Mouse (Mus musculus) kidney, embryonic 15.5 days (tissue): Measurements from ENCODE around the gene E330009J07Rik. TPM values are rescaled to one million over a fixed set of nuclear protein-coding genes. Genes with fewer than 3 reads are reported as not detected.

Source experiments
- ATAC-seq: fragments of 200-750 bp; cut with Nextera tagmentation; replicated peaks from 2 replicates; pipeline ENCODE4 v1.8.0; 2017; ENCODE audit warnings: moderate TSS enrichment; ENCODE audit not compliant: low FRiP score
- H3K27ac ChIP-seq: fragments of 300-500 bp; sonication (generic); 2 replicates; pipeline ENCODE4 v1.5.1; 2015; ENCODE audit warnings: mild to moderate bottlenecking, inconsistent platforms
- H3K27me3 ChIP-seq: fragments of 300-500 bp; sonication (generic); 2 replicates; pipeline ENCODE4 v1.6.1; 2015; ENCODE audit warnings: inconsistent platforms
- H3K36me3 ChIP-seq: fragments of 300-500 bp; sonication (generic); 2 replicates; pipeline ENCODE4 v1.6.1; 2015; ENCODE audit warnings: inconsistent platforms
- H3K4me1 ChIP-seq: fragments of 300-500 bp; sonication (generic); 2 replicates; pipeline ENCODE4 v1.6.1; 2015; ENCODE audit warnings: inconsistent platforms
- H3K4me2 ChIP-seq: fragments of 300-500 bp; sonication (generic); 2 replicates; pipeline ENCODE4 v1.6.1; 2015; ENCODE audit warnings: moderate library complexity, mild to moderate bottlenecking, inconsistent platforms
- H3K4me3 ChIP-seq: fragments of 300-500 bp; sonication (generic); replicated peaks from 2 replicates; pipeline ENCODE4 v1.5.1; 2015; ENCODE audit warnings: mild to moderate bottlenecking, inconsistent platforms
- H3K9ac ChIP-seq: fragments of 300-500 bp; sonication (generic); 2 replicates; pipeline ENCODE4 v1.6.1; 2015; ENCODE audit warnings: mild to moderate bottlenecking, inconsistent platforms
- H3K9me3 ChIP-seq: fragments of 300-500 bp; sonication (generic); replicated peaks from 2 replicates; pipeline ENCODE4 v1.6.1; 2016; ENCODE audit warnings: inconsistent platforms
- WGBS: fragments of 180-500 bp; shearing (Covaris S2); methylation state at CpG from one replicate; pipeline ENCODE4 v1.1.7; 2015; ENCODE audit warnings: mixed read lengths; 5-methylcytosine and 5-hydroxymethylcytosine counted together
- polyA plus RNA-seq: library from polyadenylated mRNA; unstranded; fragments of >200 nt; fragmentation: Nextera tagmentation; extraction: Ambion mirVana; gene quantifications from 2 replicates; pipeline ENCODE4 v1.2.1, GENCODE M21; 2015

Gene E330009J07Rik
- polyA plus RNA-seq, 1 experiment from 2014 or later, result 14.8 TPM

- Histone ChIP-seq H3K9me3 (no peaks in the 10 kb centered on the region), H3K4me3 (no peak overlapping the region), H3K4me1 (peaks cover 5% of the 10 kb centered on the region; the same call in 1 of the 2 replicates), H3K4me2 (no peak overlapping the region), H3K9ac (no peak overlapping the region), H3K36me3 (no peaks in the 10 kb centered on the region), H3K27me3 (no peaks in the 10 kb centered on the region), H3K27ac (no peak overlapping the region)
- 76% methylated on average over 3 of the region's 3 CpGs for WGBS
- no peak for ATAC-seq
Measured at GRCm38 (mm10) chr6:40428696-40429095, 7.2 kb downstream of the E330009J07Rik start.

- H3K27ac ChIP-seq, result no peak overlapping the region
- WGBS, result 92% methylated on average over 7 of the region's 7 CpGs
- H3K27me3 ChIP-seq, result no peaks in the 10 kb centered on the region
- H3K9ac ChIP-seq, result no peak overlapping the region
- H3K4me1 ChIP-seq, result peaks cover 5% of the 10 kb centered on the region; the same call in 1 of the 2 replicates
- H3K9me3 ChIP-seq, result no peaks in the 10 kb centered on the region
- no peaks in the 10 kb centered on the region for H3K36me3 ChIP-seq
- H3K4me3 ChIP-seq, result no peak overlapping the region
- H3K4me2 ChIP-seq, result no peak overlapping the region
- no peak for ATAC-seq
Measured at GRCm38 (mm10) chr6:40427441-40427840, 8.5 kb downstream of the E330009J07Rik start.

- WGBS, result 39% methylated on average over 1 of the region's 1 CpGs
- H3K36me3 ChIP-seq, result peaks cover 5% of the 10 kb centered on the region; the same call in 1 of the 2 replicates
- ATAC-seq, result peak; percentile 25; the same call in 1 of the 2 replicates
Measured at GRCm38 (mm10) chr6:40423774-40424173, 12.2 kb downstream of the E330009J07Rik start.

GRCm38 (mm10) chr6:40423013-40423412, 12.9 kb downstream of the E330009J07Rik start:
- H3K9ac ChIP-seq, result no peak overlapping the region
- H3K4me3 ChIP-seq, result no peak overlapping the region
- no peaks in the 10 kb centered on the region for H3K9me3 ChIP-seq
- ATAC-seq, result no peak
- H3K36me3 ChIP-seq, result peaks cover 7% of the 10 kb centered on the region; the same call in 1 of the 2 replicates
- H3K4me2 ChIP-seq, result no peak overlapping the region
- H3K27ac ChIP-seq, result no peak overlapping the region
- WGBS, result 81% methylated on average over 1 of the region's 1 CpGs
- no peaks in the 10 kb centered on the region for H3K27me3 ChIP-seq
- H3K4me1 ChIP-seq, result no peaks in the 10 kb centered on the region

More at GRCm38 (mm10) chr6:40423774-40424173, 12.2 kb downstream of the E330009J07Rik start:
- no peak overlapping the region for H3K27ac ChIP-seq
- H3K9me3 ChIP-seq, result no peaks in the 10 kb centered on the region
- H3K9ac ChIP-seq, result no peak overlapping the region
- H3K4me1 ChIP-seq, result no peaks in the 10 kb centered on the region
- H3K27me3 ChIP-seq, result no peaks in the 10 kb centered on the region
- H3K4me3 ChIP-seq, result no peak overlapping the region
- no peak overlapping the region for H3K4me2 ChIP-seq

GRCm38 (mm10) chr6:40421099-40421498, 14.8 kb downstream of the E330009J07Rik start:
- ATAC-seq, result no peak

GRCm38 (mm10) chr6:40418386-40418785, 17.5 kb downstream of the E330009J07Rik start:
- no peak overlapping the region for H3K27ac ChIP-seq
- H3K9me3 ChIP-seq, result no peaks in the 10 kb centered on the region
- H3K36me3 ChIP-seq, result peaks cover 12% of the 10 kb centered on the region; the same call in 1 of the 2 replicates
- WGBS, result 88% methylated on average over 4 of the region's 4 CpGs
- H3K4me1 ChIP-seq, result no peaks in the 10 kb centered on the region
- no peak overlapping the region for H3K4me2 ChIP-seq
- no peak for ATAC-seq
- no peak overlapping the region for H3K4me3 ChIP-seq
- H3K9ac ChIP-seq, result no peak overlapping the region
- no peaks in the 10 kb centered on the region for H3K27me3 ChIP-seq

More at GRCm38 (mm10) chr6:40421099-40421498, 14.8 kb downstream of the E330009J07Rik start:
- Histone ChIP-seq H3K27ac (no peak overlapping the region), H3K9me3 (no peaks in the 10 kb centered on the region), H3K9ac (no peak overlapping the region), H3K4me1 (no peaks in the 10 kb centered on the region), H3K4me3 (no peak overlapping the region), H3K4me2 (no peak overlapping the region), H3K36me3 (peaks cover 10% of the 10 kb centered on the region; the same call in 1 of the 2 replicates), H3K27me3 (no peaks in the 10 kb centered on the region)
- WGBS, result 96% methylated on average over 6 of the region's 6 CpGs

GRCm38 (mm10) chr6:40415799-40416198, 20.1 kb downstream of the E330009J07Rik start:
- Histone ChIP-seq H3K27me3 (no peaks in the 10 kb centered on the region), H3K4me2 (no peak overlapping the region), H3K4me3 (no peak overlapping the region), H3K36me3 (peaks cover 12% of the 10 kb centered on the region; the same call in 1 of the 2 replicates), H3K27ac (no peak overlapping the region), H3K4me1 (no peaks in the 10 kb centered on the region), H3K9me3 (no peaks in the 10 kb centered on the region), H3K9ac (no peak overlapping the region)
- no peak for ATAC-seq
- WGBS, result 66% methylated on average over 5 of the region's 5 CpGs

- Histone ChIP-seq H3K9ac (no peak overlapping the region), H3K27ac (no peak overlapping the region), H3K4me2 (no peak overlapping the region), H3K4me3 (no peak overlapping the region), H3K4me1 (no peaks in the 10 kb centered on the region), H3K27me3 (no peaks in the 10 kb centered on the region), H3K9me3 (no peaks in the 10 kb centered on the region), H3K36me3 (peaks cover 16% of the 10 kb centered on the region)
- WGBS, result 96% methylated on average over 3 of the region's 3 CpGs
- ATAC-seq, result no peak
Measured at GRCm38 (mm10) chr6:40413565-40413964, 22.4 kb downstream of the E330009J07Rik start.

GRCm38 (mm10) chr6:40413046-40413445, 22.9 kb downstream of the E330009J07Rik start:
- peaks cover 19% of the 10 kb centered on the region for H3K36me3 ChIP-seq
- no peak overlapping the region for H3K4me2 ChIP-seq
- no peaks in the 10 kb centered on the region for H3K4me1 ChIP-seq
- H3K9ac ChIP-seq, result no peak overlapping the region
- no peaks in the 10 kb centered on the region for H3K27me3 ChIP-seq
- no peaks in the 10 kb centered on the region for H3K9me3 ChIP-seq
- no peak overlapping the region for H3K4me3 ChIP-seq
- 88% methylated on average over 5 of the region's 5 CpGs for WGBS
- no peak for ATAC-seq
- H3K27ac ChIP-seq, result no peak overlapping the region

GRCm38 (mm10) chr6:40411085-40411484, 24.9 kb downstream of the E330009J07Rik start:
- ATAC-seq, result no peak
- Histone ChIP-seq H3K4me1 (no peaks in the 10 kb centered on the region), H3K27ac (no peak overlapping the region), H3K27me3 (no peaks in the 10 kb centered on the region), H3K36me3 (peaks cover 35% of the 10 kb centered on the region), H3K9ac (no peak overlapping the region), H3K9me3 (no peaks in the 10 kb centered on the region), H3K4me3 (no peak overlapping the region), H3K4me2 (no peak overlapping the region)
- WGBS, result 81% methylated on average over 3 of the region's 3 CpGs

GRCm38 (mm10) chr6:40403640-40404285, 32.2 kb downstream of the E330009J07Rik start:
- H3K9ac ChIP-seq, result no peak overlapping the region
- H3K27ac ChIP-seq, result no peak overlapping the region
- no peak overlapping the region for H3K4me2 ChIP-seq
- H3K4me1 ChIP-seq, result no peaks in the 10 kb centered on the region
- H3K36me3 ChIP-seq, result peaks cover 88% of the 10 kb centered on the region
- H3K9me3 ChIP-seq, result no peaks in the 10 kb centered on the region
- ATAC-seq, result no peak
- WGBS, result 92% methylated on average over 4 of the region's 4 CpGs
- H3K4me3 ChIP-seq, result no peak overlapping the region
- H3K27me3 ChIP-seq, result no peaks in the 10 kb centered on the region

GRCm38 (mm10) chr6:40402031-40402430, 33.9 kb downstream of the E330009J07Rik start:
- 76% methylated on average over 2 of the region's 2 CpGs for WGBS
- no peak overlapping the region for H3K4me3 ChIP-seq
- H3K27ac ChIP-seq, result no peak overlapping the region
- no peak for ATAC-seq
- no peaks in the 10 kb centered on the region for H3K9me3 ChIP-seq
- H3K4me1 ChIP-seq, result no peaks in the 10 kb centered on the region
- H3K36me3 ChIP-seq, result peaks cover 86% of the 10 kb centered on the region
- no peak overlapping the region for H3K4me2 ChIP-seq
- H3K9ac ChIP-seq, result no peak overlapping the region
- H3K27me3 ChIP-seq, result no peaks in the 10 kb centered on the region
